ENCODE assay signal across 21 mouse cellular contexts in the genomic region with DNA sequence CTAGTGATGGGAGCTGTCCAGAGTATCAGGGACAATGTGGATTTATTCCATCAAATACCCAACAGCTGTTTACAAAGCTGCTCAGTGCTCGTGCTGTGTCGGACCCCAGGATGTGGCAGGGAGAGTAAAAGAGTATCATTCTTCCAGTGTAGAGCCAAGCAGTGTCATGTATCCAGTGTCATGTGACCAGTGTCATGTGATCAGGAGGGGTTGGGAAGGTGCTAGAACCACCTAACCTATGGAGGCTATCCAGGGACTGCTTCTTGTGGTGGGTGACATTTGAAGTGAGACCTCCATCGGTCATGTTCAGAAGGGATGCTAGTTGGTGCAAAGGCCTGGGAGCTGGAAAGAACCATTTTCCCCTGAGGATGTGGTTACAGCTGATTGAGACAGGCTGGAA.
DNase-seq lines count a peak whose midpoint lies in the region; ATAC-seq and TF ChIP-seq lines count a peak whose summit lies in the region.
"Had no signal": no experiment of that assay in that cellular context is flagged by ENCODE, and none has a peak within 500 bp of the region (broad histone marks: within the 10 kb centered on the region; RNA-seq: fewer than 3 reads in every experiment).

No protein-coding gene starts in this region.

- no peaks in the 10 kb centered on the region for H3K27me3 ChIP-seq in kidney, postnatal 0 days (ENCODE audit: insufficient read depth, low read length)
- H3K27me3 ChIP-seq in kidney, adult 2 months (replicated peaks; ENCODE audit: control insufficient read depth, insufficient read depth, low read length), result no peaks in the 10 kb centered on the region
- H3K27me3 ChIP-seq in lung, embryonic 14.5 days (ENCODE audit: insufficient read depth, low read length), result no peaks in the 10 kb centered on the region
- peaks cover 32% of the 10 kb centered on the region for H3K27me3 ChIP-seq in myocyte (ENCODE audit: control insufficient read depth, insufficient read depth, insufficient read length)

- no peak for TF ChIP-seq POLR2A in kidney, adult 2 months (IDR thresholded peaks at IDR 0.05; ENCODE audit: low read depth, low read length)
- TF ChIP-seq POLR2A in myocyte (IDR thresholded peaks at IDR 0.05; ENCODE audit: insufficient read length, low read depth), result no peak

- H3K9ac ChIP-seq in kidney, postnatal 0 days (ENCODE audit: low read depth, low read length), result no peak overlapping the region
- H3K9ac ChIP-seq in lung, embryonic 14.5 days, result no peak overlapping the region
- H3K9ac ChIP-seq: forebrain, embryonic 12.5 days; heart, embryonic 12.5 days; limb, embryonic 12.5 days; midbrain, embryonic 13.5 days had no signal

- WGBS in kidney, postnatal 0 days, result 60% methylated on average over 3 of the region's 3 CpGs
- WGBS in kidney, adult 2 months, result 74% methylated on average over 3 of the region's 3 CpGs
- 50% methylated on average over 3 of the region's 3 CpGs for WGBS in lung, embryonic 14.5 days

- H3K4me1 ChIP-seq in kidney, postnatal 0 days (replicated peaks; ENCODE audit: insufficient read depth, low read length), result no peaks in the 10 kb centered on the region
- no peaks in the 10 kb centered on the region for H3K4me1 ChIP-seq in kidney, adult 2 months (ENCODE audit: control insufficient read depth, insufficient read depth, low read length)
- no peaks in the 10 kb centered on the region for H3K4me1 ChIP-seq in lung, embryonic 14.5 days (ENCODE audit: insufficient read depth)

- no peaks in the 10 kb centered on the region for H3K79me2 ChIP-seq in myocyte (ENCODE audit: control insufficient read depth, insufficient read depth)

- TF ChIP-seq CTCF in kidney, postnatal 0 days (IDR thresholded peaks at IDR 0.05; ENCODE audit: low read depth), result no peak
- TF ChIP-seq CTCF in kidney, adult 2 months (conservative IDR thresholded peaks at IDR 0.05; ENCODE audit: insufficient read depth, insufficient read length, low read depth, low read length), result no peak
- TF ChIP-seq CTCF in lung, embryonic 14.5 days (IDR thresholded peaks at IDR 0.05; ENCODE audit: low read depth), result no peak

- no peak overlapping the region for H3K27ac ChIP-seq in kidney, postnatal 0 days
- no peak overlapping the region for H3K27ac ChIP-seq in kidney, adult 2 months (ENCODE audit: insufficient read depth, low read depth, low read length)
- no peak overlapping the region for H3K27ac ChIP-seq in lung, embryonic 14.5 days (ENCODE audit: low read depth)
- H3K27ac ChIP-seq: forebrain, embryonic 12.5 days; limb, embryonic 12.5 days had no signal

- DNase-seq in kidney, postnatal 0 days (ENCODE audit: low spot score), result peak; percentile 30
- DNase-seq in kidney, adult 2 months, result no peak
- peak; percentile 35 for DNase-seq in lung, embryonic 14.5 days
- DNase-seq in lung, postnatal 4 days, result no peak
- peak; percentile 19 for DNase-seq in c-Kit-negative CD71-positive TER-119-positive erythroid progenitor cells, embryonic 14.5 days (ENCODE audit: low read depth, low spot score)
- DNase-seq: adrenal gland, postnatal 36 days; cerebellum, adult 18-20 months; cerebellum, postnatal 25 days; embryo, embryonic 11 days; gastrocnemius, postnatal 25 days; kidney, adult 11 months; kidney, postnatal 36 days; thymus, postnatal 25 days had no signal

- no peak overlapping the region for H3ac ChIP-seq in myocyte (ENCODE audit: control insufficient read depth, insufficient read length)

- no peak overlapping the region for H3K4me3 ChIP-seq in kidney, postnatal 0 days (replicated peaks; ENCODE audit: low read depth, low read length)
- no peak overlapping the region for H3K4me3 ChIP-seq in kidney, adult 2 months (ENCODE audit: insufficient read depth, low read depth, low read length)
- no peak overlapping the region for H3K4me3 ChIP-seq in lung, embryonic 14.5 days (ENCODE audit: low read depth, low read length)
- H3K4me3 ChIP-seq in myocyte, result no peak overlapping the region
- H3K4me3 ChIP-seq: forebrain, embryonic 12.5 days; heart, embryonic 12.5 days; limb, embryonic 12.5 days; midbrain, embryonic 13.5 days had no signal

- H3K36me3 ChIP-seq in kidney, postnatal 0 days (ENCODE audit: insufficient read depth, low read length), result no peaks in the 10 kb centered on the region
- no peaks in the 10 kb centered on the region for H3K36me3 ChIP-seq in kidney, adult 2 months (ENCODE audit: control insufficient read depth, insufficient read depth, low read length)
- no peaks in the 10 kb centered on the region for H3K36me3 ChIP-seq in lung, embryonic 14.5 days (ENCODE audit: insufficient read depth)
- H3K36me3 ChIP-seq in myocyte (ENCODE audit: control insufficient read depth, insufficient read depth), result no peaks in the 10 kb centered on the region
- H3K36me3 ChIP-seq: forebrain, embryonic 12.5 days; G1E; heart, embryonic 12.5 days; limb, embryonic 12.5 days; midbrain, embryonic 13.5 days had no signal

- no peaks in the 10 kb centered on the region for H3K9me3 ChIP-seq in kidney, postnatal 0 days (replicated peaks; ENCODE audit: low read length)
- no peaks in the 10 kb centered on the region for H3K9me3 ChIP-seq in lung, embryonic 14.5 days (ENCODE audit: low read depth, low read length)
- H3K9me3 ChIP-seq: forebrain, embryonic 12.5 days; G1E; heart, embryonic 12.5 days; limb, embryonic 12.5 days; midbrain, embryonic 13.5 days had no signal

- no peak overlapping the region for H3K4me2 ChIP-seq in kidney, postnatal 0 days (ENCODE audit: low read length)
- H3K4me2 ChIP-seq in lung, embryonic 14.5 days, result no peak overlapping the region
- H3K4me2 ChIP-seq in myocyte (ENCODE audit: low read depth), result no peak overlapping the region
- H3K4me2 ChIP-seq: forebrain, embryonic 12.5 days; heart, embryonic 12.5 days; limb, embryonic 12.5 days; midbrain, embryonic 13.5 days had no signal

- ATAC-seq in kidney, postnatal 0 days (replicated peaks; ENCODE audit: low FRiP score, low read depth), result no peak
- no peak for ATAC-seq in lung, embryonic 14.5 days (ENCODE audit: insufficient read depth)
- no peak for ATAC-seq in megakaryocyte-erythroid progenitor cell, adult 5-6 weeks (replicated peaks; ENCODE audit: low FRiP score, low TSS enrichment, poor library complexity, severe bottlenecking)
- ATAC-seq: CD4-positive, CD25-positive, alpha-beta regulatory T cell, adult 4 months; midbrain, embryonic 13.5 days had no signal

TF ChIP-seq in myocyte, 11 proteins besides CTCF, POLR2A, EP300 and RAD21:
- no peak for TF ChIP-seq MYOD1 (IDR thresholded peaks at IDR 0.05; ENCODE audit: control insufficient read depth in 1 of 3, insufficient read length in 2 of 3, low read depth in 2 of 3)
- no peak for TF ChIP-seq CEBPB (IDR thresholded peaks at IDR 0.05; ENCODE audit: insufficient read depth, poor library complexity, severe bottlenecking)
- peak; percentile 30 for TF ChIP-seq REST (IDR thresholded peaks at IDR 0.05; ENCODE audit: insufficient read depth, insufficient read length)
- no peak for TF ChIP-seq USF1 (IDR thresholded peaks at IDR 0.05; ENCODE audit: low read depth)

Comparison
In these comparisons a context has a peak if more than half of its experiments do, and no peak if none do; other contexts are left out.
1. DNase-seq: peak in kidney, postnatal 0 days (single experiment), lung, embryonic 14.5 days (single experiment) and c-Kit-negative CD71-positive TER-119-positive erythroid progenitor cells, embryonic 14.5 days (single experiment); none in kidney, adult 2 months (single experiment) and lung, postnatal 4 days (0 of 2).